Mouse (Mus musculus) Patski (cell line): ENCODE data around the gene Cant1. TPM values are rescaled to one million over a fixed set of nuclear protein-coding genes. Genes with fewer than 3 reads are reported as not detected.

ENCODE experiments used
- ATAC-seq: fragments of 100-300 bp; one replicate; pipeline ENCODE4 v1.8.0; 2021
- CTCF ChIA-PET: fragments of 350-600 bp; sonication (Branson Sonifier 250); formaldehyde crosslinking; loops from one replicate; lab custom pipeline; 2022; ENCODE audit warnings: inconsistent platforms; lab: Charles Lee
- POLR2A ChIA-PET: fragments of 350-600 bp; sonication (Branson Sonifier 250); formaldehyde crosslinking; loops from one replicate; lab custom pipeline; 2022; ENCODE audit warnings: antibody characterized with exemption, inconsistent platforms; lab: Charles Lee
- DNase-seq: peaks from one replicate; pipeline ENCODE4 v3.0.0-alpha.2; 2011; ENCODE audit warnings: low read depth, low spot score
- H3K27me3 ChIP-seq: fragments of 371-371 bp; one replicate; pipeline ENCODE4 v1.5.1; 2021
- CTCF ChIP-seq: fragments of 100-300 bp; IDR thresholded peaks from one replicate; pipeline ENCODE4 v1.5.1; 2021
- in situ Hi-C: fragments of 300-500 bp; cut with MboI; formaldehyde crosslinking; loops from 3 replicates; pipeline ENCODE4 v1.11.1; 2018; ENCODE audit warnings: low pct_unique_long_range_greater_than_20kb, mixed read lengths
- polyA plus RNA-seq: library from polyadenylated mRNA; unstranded; gene quantifications from one replicate; pipeline ENCODE4 v1.2.3, GENCODE M21; 2021

Gene Cant1
- polyA plus RNA-seq, 1 experiment from 2014 or later: 49.4 TPM

DNA sequence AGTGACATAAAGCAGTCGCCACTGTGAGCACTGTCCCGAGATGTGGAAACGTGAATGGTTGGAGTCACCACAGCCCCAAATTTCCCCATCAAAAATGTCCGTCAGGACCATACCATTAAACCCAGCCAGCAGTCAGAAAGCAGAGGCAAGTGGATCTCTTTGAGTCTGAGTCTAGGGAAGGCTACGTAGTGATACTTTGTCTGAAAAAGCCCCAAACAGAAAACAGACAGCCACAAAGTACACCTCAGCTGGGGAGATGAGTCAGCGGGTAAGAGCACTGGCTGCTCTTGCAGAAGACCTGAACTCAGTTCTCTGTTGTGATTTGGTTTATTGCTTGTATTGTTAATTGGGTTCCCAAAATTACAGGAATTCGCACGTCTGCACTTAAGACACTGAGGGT is 52.3 kb downstream of the Cant1 start:
- POLR2A ChIA-PET: no interaction called here
- in situ Hi-C loops: loop anchor here (5.0 kb wide), 1 partner anchor 44 kb away; no protein-coding TSS in a partner anchor

DNA sequence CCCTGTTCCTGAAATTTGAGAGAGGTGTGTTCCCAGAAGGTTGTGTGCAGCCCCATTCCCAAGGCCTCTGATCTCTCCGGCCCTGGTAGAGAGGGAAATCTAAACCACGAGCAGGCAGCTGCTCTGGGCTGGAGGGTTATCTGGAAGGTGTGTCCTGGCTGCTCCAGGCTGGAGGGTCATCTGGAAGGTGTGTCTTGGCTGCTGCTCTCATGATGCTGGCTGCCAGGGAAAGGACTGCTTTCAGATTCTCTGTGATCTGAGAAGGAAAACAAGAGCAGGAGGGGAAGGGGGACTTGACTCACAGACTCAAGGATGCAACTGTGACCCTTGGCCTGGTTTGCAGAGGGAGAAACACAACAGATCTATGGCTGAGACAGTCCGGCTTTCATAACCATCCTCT is 52.8 kb downstream of the Cant1 start:
- TF ChIP-seq CTCF: no peak
- DNase-seq: no peak
- no peaks in the 10 kb centered on the region for H3K27me3 ChIP-seq
- ChIA-PET CTCF (interaction anchor here (0.6 to 2.3 kb wide), 2 partner anchors 44 to 359 kb away, joined by 3 to 5 read pairs; no protein-coding TSS in a partner anchor), POLR2A (no interaction called here)
- no peak for ATAC-seq
- in situ Hi-C loops: loop anchor here (5.0 kb wide), 1 partner anchor 44 kb away; no protein-coding TSS in a partner anchor

More for the DNA sequence above, 52.3 kb downstream of the Cant1 start:
- H3K27me3 ChIP-seq: no peaks in the 10 kb centered on the region
- ATAC-seq: no peak
- no peak for TF ChIP-seq CTCF
- no peak for DNase-seq
- CTCF ChIA-PET: interaction anchor here (2.3 kb wide), 1 partner anchor 44 kb away, joined by 5 read pairs; no protein-coding TSS in a partner anchor

DNA sequence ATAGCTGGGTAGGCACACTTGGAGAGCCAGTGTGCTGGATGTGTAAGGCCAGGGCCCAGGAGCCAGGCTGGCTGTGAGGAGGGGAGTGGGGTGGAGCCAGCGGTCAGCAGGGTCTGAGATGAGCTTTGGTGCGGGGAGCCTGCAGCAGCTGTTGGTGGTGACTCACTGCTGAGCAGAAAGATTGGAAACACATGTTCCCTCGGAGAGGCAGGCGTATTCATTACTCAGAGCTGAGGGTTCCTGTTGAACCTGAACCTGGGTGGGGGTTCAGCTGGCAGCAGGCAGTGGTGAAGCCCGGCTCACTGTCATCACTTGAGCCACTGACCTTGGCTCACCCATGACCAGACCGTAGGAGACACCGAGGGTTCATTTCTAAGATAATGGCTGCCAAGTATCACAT is 53.7 kb downstream of the Cant1 start:
- ChIA-PET POLR2A (interaction anchor here (1.1 kb wide), 1 partner anchor 76 kb away, joined by 5 read pairs; no protein-coding TSS in a partner anchor), CTCF (interaction anchor here (1.0 to 2.3 kb wide), 3 partner anchors 14 to 49 kb away, joined by 3 to 5 read pairs (median 5); no protein-coding TSS in a partner anchor)
- in situ Hi-C loops: loop anchor here (5.0 kb wide), 1 partner anchor 43 kb away; no protein-coding TSS in a partner anchor
- DNase-seq (peak; percentile 80), ATAC-seq (peak; percentile 61)
- TF ChIP-seq CTCF: no peak
- no peaks in the 10 kb centered on the region for H3K27me3 ChIP-seq

DNA sequence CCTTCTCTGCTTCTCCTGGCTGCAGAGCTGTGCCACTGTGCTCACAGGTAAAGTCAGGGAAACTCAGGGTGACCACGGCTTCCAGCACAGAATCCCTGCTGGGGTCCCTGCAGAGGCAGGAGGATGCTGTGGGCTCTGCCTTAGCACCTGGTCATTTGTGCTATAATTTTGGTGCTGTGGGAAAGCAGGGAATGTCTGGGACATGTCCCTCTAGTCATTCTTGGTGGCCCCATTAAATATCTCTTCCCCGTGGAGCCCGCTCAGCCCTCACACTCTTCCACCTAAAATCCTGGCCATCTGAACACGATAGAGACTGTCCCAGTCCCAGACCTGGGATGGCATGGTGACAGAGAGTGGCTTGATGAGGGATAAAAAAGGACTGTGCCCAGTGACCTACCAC is 54.9 kb downstream of the Cant1 start:
- DNase-seq: no peak
- TF ChIP-seq CTCF: no peak
- CTCF ChIA-PET: interaction anchor here (1.0 to 1.8 kb wide), 2 partner anchors 14 to 16 kb away, joined by 3 to 5 read pairs; no protein-coding TSS in a partner anchor
- in situ Hi-C loops: no loop called here
- POLR2A ChIA-PET: interaction anchor here (1.6 kb wide), 1 partner anchor 10 kb away, joined by 7 read pairs; no protein-coding TSS in a partner anchor
- no peak for ATAC-seq
- no peaks in the 10 kb centered on the region for H3K27me3 ChIP-seq

DNA sequence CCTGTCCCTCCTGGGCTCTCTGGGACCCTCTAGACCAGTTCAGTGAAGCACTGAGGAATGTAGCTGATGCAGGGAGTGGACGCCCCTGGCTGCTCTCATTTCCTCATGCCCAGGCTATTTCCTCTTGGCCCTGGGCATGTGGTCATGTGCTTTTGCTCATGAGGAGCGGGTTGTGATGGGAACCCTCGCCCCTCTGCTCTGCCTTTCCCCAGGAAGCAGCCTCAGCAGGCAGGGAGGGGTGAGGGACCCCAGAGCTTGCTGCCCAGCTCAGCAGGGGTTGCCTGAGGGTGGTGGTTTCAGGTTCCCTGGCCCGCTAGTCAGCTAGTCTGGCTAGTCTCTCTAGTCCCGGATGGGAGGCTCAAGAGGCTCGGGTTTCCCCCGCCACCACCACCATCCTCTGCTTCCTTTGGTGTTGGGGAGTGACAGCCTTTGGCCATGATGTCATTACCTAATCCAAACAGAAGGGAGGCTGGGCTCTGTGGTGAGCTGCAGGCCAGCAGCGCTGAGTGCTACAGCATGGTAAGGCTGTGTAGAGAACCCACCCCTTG is 55.8 kb downstream of the Cant1 start:
- DNase-seq: peak; percentile 75
- no peaks in the 10 kb centered on the region for H3K27me3 ChIP-seq
- TF ChIP-seq CTCF: no peak
- POLR2A ChIA-PET: interaction anchor here (0.7 to 1.6 kb wide), 4 partner anchors 9 to 27 kb away, joined by 3 to 7 read pairs (median 3); no protein-coding TSS in a partner anchor
- CTCF ChIA-PET: interaction anchor here (1.0 to 1.8 kb wide), 3 partner anchors 12 to 17 kb away, joined by 3 to 5 read pairs (median 5); no protein-coding TSS in a partner anchor
- in situ Hi-C loops: no loop called here
- ATAC-seq: peak; percentile 67

DNA sequence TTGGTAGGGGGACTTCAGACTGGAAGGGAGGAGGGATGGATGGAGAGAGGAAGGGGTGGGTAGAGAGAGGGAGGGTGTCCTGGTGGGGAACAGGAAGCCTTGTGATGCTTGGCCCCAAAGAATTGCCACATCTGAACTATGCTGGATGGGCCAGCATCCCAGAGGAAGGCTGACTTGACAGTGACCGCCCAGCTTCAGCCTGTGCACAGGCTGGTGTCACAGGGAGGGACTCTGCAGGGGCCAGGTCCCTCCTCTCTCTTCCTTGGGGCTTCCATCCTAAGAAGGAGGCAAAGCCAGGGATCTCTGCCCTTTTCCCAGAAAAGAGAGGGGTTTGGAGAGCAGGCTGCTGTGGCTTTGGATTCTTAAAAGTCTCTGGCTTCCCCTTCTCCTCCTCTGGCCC is 56.4 kb downstream of the Cant1 start:
- TF ChIP-seq CTCF: no peak
- in situ Hi-C loops: no loop called here
- no peaks in the 10 kb centered on the region for H3K27me3 ChIP-seq
- CTCF ChIA-PET: interaction anchor here (1.5 kb wide), 1 partner anchor 13 kb away, joined by 5 read pairs; no protein-coding TSS in a partner anchor
- POLR2A ChIA-PET: interaction anchor here (1.3 to 1.6 kb wide), 3 partner anchors 8 to 16 kb away, joined by 3 to 7 read pairs (median 3); no protein-coding TSS in a partner anchor
- DNase-seq (no peak), ATAC-seq (no peak)

DNA sequence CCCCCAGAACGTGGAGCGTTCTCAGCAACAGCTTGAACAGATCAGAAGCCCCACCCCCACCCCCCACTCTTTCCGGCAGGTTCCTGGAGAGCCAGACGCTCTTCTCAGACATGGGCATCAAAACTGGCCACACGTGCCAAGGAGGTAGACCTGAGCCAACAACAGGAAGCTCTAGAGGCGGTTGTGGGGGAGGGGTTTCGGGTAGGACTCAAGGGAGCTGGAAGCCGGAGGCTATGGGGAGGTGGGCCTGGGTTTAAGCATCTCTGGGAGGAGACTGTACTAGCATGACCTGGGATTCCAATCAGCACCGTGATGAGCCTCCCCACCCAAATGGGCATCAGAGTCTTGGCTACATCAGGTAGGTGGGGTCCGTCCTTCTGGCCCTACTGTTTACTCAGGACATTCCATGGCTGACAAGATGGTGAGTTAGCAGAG is 58.0 kb downstream of the Cant1 start:
- CTCF ChIA-PET: interaction anchor here (1.0 kb wide), 1 partner anchor 11 kb away, joined by 3 read pairs; no protein-coding TSS in a partner anchor
- no peak for ATAC-seq

DNA sequence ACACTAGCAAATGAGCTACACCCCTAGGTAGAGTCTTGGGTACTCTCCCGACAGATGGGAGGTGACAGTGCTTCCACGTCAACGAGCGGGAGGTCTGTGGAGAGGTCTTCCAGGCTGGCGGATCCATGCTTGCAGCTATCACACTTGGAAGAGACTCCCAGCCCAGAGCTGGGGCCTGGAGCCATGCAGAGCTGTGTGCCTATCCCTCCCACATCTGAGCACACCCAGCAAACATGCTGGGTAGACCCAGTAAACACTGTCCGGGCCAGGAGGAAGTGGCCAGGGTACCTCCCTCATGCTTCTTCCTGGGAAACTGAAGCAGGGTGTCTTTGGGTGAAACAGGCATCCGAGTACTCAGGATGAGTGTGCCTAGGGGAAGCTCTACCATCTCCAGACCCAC is 58.4 kb downstream of the Cant1 start:
- POLR2A ChIA-PET: no interaction called here
- in situ Hi-C loops: no loop called here
- TF ChIP-seq CTCF: no peak
- CTCF ChIA-PET: interaction anchor here (1.0 kb wide), 1 partner anchor 11 kb away, joined by 3 read pairs; no protein-coding TSS in a partner anchor
- no peaks in the 10 kb centered on the region for H3K27me3 ChIP-seq
- ATAC-seq: no peak
- no peak for DNase-seq

More for the DNA sequence above, 58.0 kb downstream of the Cant1 start:
- POLR2A ChIA-PET: no interaction called here
- no peaks in the 10 kb centered on the region for H3K27me3 ChIP-seq
- no peak for DNase-seq
- no peak for TF ChIP-seq CTCF
- in situ Hi-C loops: no loop called here

Other genes with a start within 250 kb of the Cant1 start
- gene Cyth1, start 170.5 kb downstream of the Cant1 start, polyA plus RNA-seq: 30.8 TPM
- 26.0 TPM for gene Usp36, start 128.8 kb downstream of the Cant1 start, polyA plus RNA-seq
- 0.41 TPM for gene Cep295nl, start 76.6 kb downstream of the Cant1 start, polyA plus RNA-seq
- 459 TPM for gene Timp2, start 63.3 kb downstream of the Cant1 start, polyA plus RNA-seq
- 113 TPM for gene Lgals3bp, start 17.0 kb downstream of the Cant1 start, polyA plus RNA-seq
- 11.2 TPM for gene C1qtnf1, start 9.1 kb upstream of the Cant1 start, polyA plus RNA-seq
- 4.7 TPM for gene Engase, start 57.7 kb upstream of the Cant1 start, polyA plus RNA-seq